Mouse (Mus musculus) stomach, postnatal 0 days (tissue): Measurements from ENCODE around the gene Cenpj. TPM values are rescaled to one million over a fixed set of nuclear protein-coding genes. Genes with fewer than 3 reads are reported as not detected.

Experiments
- ATAC-seq: fragments of 200-750 bp; cut with Nextera tagmentation; 2 replicates; pipeline ENCODE4 v1.8.0; 2017; ENCODE audit not compliant: low FRiP score, low TSS enrichment
- DNase-seq: peaks from one replicate; pipeline ENCODE4 v3.0.0-alpha.2; 2016; ENCODE audit warnings: low spot score
- H3K27ac ChIP-seq: fragments of 300-500 bp; sonication (generic); replicated peaks from 2 replicates; pipeline ENCODE4 v1.5.1; 2014; ENCODE audit warnings: mild to moderate bottlenecking, control low read depth
- H3K27me3 ChIP-seq: fragments of 300-500 bp; sonication (generic); 2 replicates; pipeline ENCODE4 v1.6.1; 2014; ENCODE audit warnings: low read length; ENCODE audit not compliant: control insufficient read depth, insufficient read depth
- H3K36me3 ChIP-seq: fragments of 300-500 bp; sonication (generic); 2 replicates; pipeline ENCODE4 v1.6.1; 2014; ENCODE audit warnings: low read length, mixed read lengths; ENCODE audit not compliant: control insufficient read depth, insufficient read depth
- H3K4me1 ChIP-seq: fragments of 300-500 bp; sonication (generic); replicated peaks from 2 replicates; pipeline ENCODE4 v1.6.1; 2014; ENCODE audit warnings: antibody characterized with exemption; ENCODE audit not compliant: control insufficient read depth, insufficient read depth
- H3K4me2 ChIP-seq: fragments of 300-500 bp; sonication (generic); replicated peaks from 2 replicates; pipeline ENCODE4 v1.6.1; 2014; ENCODE audit warnings: low read depth, mild to moderate bottlenecking, control low read depth, moderate library complexity
- H3K4me3 ChIP-seq: fragments of 300-500 bp; sonication (generic); 2 replicates; pipeline ENCODE4 v1.5.1; 2014; ENCODE audit warnings: low read depth, low read length, control low read depth
- H3K9ac ChIP-seq: fragments of 300-500 bp; sonication (generic); 2 replicates; pipeline ENCODE4 v1.6.1; 2014; ENCODE audit warnings: mild to moderate bottlenecking, low read length, control low read depth, mixed read lengths
- H3K9me3 ChIP-seq: fragments of 300-500 bp; sonication (generic); 2 replicates; pipeline ENCODE4 v1.6.1; 2016; ENCODE audit warnings: low read length; ENCODE audit not compliant: control insufficient read depth
- CTCF ChIP-seq: IDR thresholded peaks from 2 replicates; pipeline ENCODE4 v1.5.1; 2016; ENCODE audit warnings: antibody characterized with exemption, low read depth, mild to moderate bottlenecking, moderate library complexity
- EP300 ChIP-seq: optimal IDR thresholded peaks from 2 replicates; pipeline ENCODE3; 2016; ENCODE audit warnings: antibody characterized with exemption
- WGBS: fragments of 180-500 bp; shearing (Covaris S2); extraction: QIAGEN DNeasy Blood & Tissue Kit; methylation state at CpG from one replicate; pipeline ENCODE4 v1.1.7; 2014; 5-methylcytosine and 5-hydroxymethylcytosine counted together
- polyA plus RNA-seq: library from polyadenylated mRNA; unstranded; fragments of >200 nt; fragmentation: Nextera tagmentation; extraction: Ambion mirVana; gene quantifications from 2 replicates; pipeline ENCODE4 v1.2.1, GENCODE M21; 2015

The Cenpj gene
- polyA plus RNA-seq, 1 experiment from 2014 or later = 1.9 TPM

DNA sequence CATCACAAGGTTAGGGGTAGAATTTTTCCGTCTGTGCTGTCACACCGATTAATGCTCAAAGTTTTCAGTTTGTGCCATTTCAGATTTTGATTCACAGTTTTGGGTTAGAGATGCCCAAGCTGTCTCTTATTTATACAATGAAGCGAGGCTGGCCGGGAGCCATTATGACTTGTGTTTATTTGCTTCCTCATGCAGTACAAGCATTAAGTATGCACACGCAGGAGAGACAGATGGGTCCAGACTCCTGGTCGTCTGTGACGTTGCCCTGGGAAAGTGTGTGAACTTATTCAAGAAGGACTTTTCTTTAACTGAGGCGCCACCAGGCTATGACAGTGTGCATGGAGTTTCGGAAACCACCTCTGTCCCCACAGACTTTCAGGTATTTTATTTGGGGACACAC, 26.8 kb upstream of the Cenpj start:
- ATAC-seq (no peak), DNase-seq (no peak)
- no peaks in the 10 kb centered on the region for H3K9me3 ChIP-seq
- no peaks in the 10 kb centered on the region for H3K4me1 ChIP-seq
- H3K36me3 ChIP-seq = peaks cover 10% of the 10 kb centered on the region; the same call in 1 of the 2 replicates
- no peak overlapping the region for H3K4me2 ChIP-seq
- H3K27ac ChIP-seq = no peak overlapping the region
- WGBS = 66% methylated on average over 9 of the region's 9 CpGs
- no peak for TF ChIP-seq EP300
- no peak for TF ChIP-seq CTCF
- H3K27me3 ChIP-seq = no peaks in the 10 kb centered on the region
- H3K9ac ChIP-seq = no peak overlapping the region
- no peak overlapping the region for H3K4me3 ChIP-seq

DNA sequence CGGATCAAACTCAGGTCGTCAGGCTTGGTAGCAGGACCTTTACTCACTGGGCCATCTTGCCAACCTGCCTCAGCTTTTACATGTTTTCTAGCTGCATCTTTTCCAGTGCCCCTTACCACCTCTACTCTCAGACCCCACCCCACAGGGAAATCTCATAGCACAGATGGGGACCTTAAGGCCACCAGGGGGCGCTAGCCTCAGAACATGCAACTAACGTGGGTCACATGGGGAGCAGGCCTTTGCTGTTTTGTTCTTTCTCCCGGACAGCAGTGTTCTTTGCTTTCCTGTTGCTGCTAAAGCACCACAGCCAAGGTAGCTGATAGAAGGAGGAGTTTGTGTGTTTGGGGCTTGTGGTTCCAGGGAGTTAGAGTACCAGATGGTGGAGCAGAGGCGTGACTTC, 23.5 kb upstream of the Cenpj start:
- 51% methylated on average over 6 of the region's 6 CpGs for WGBS
- peak; percentile 58 for DNase-seq
- Histone ChIP-seq H3K27ac (no peak overlapping the region), H3K9me3 (no peaks in the 10 kb centered on the region), H3K9ac (no peak overlapping the region), H3K27me3 (no peaks in the 10 kb centered on the region), H3K36me3 (peaks cover 22% of the 10 kb centered on the region), H3K4me1 (no peaks in the 10 kb centered on the region), H3K4me2 (no peak overlapping the region), H3K4me3 (no peak overlapping the region)
- no peak for ATAC-seq
- TF ChIP-seq CTCF = peak; percentile 80
- no peak for TF ChIP-seq EP300

DNA sequence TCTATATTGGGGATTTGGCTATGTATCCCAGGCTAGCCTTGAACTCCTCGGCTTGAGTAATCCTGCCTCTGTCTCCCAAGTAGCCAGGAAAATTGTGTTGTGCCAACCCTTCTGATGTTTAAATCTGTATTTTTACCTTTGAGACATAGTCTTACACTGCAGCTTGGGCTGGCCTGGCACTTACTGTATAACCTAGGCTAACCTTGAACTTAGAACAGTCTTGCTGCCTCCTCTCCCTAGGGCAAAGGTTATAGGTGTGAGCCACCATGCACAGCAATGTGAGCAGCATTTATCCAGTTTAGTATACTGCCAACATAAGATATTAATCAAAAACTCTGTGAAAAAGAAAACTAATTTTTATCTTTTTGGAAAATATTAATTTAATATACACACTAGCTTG, 19.6 kb upstream of the Cenpj start:
- WGBS = 96% methylated on average over 1 of the region's 1 CpGs
- Histone ChIP-seq H3K9me3 (no peaks in the 10 kb centered on the region), H3K27me3 (no peaks in the 10 kb centered on the region), H3K4me2 (no peak overlapping the region), H3K36me3 (peaks cover 28% of the 10 kb centered on the region), H3K9ac (no peak overlapping the region), H3K4me1 (no peaks in the 10 kb centered on the region), H3K4me3 (no peak overlapping the region), H3K27ac (no peak overlapping the region)
- ATAC-seq (no peak), DNase-seq (no peak)
- no peak for TF ChIP-seq EP300
- no peak for TF ChIP-seq CTCF

DNA sequence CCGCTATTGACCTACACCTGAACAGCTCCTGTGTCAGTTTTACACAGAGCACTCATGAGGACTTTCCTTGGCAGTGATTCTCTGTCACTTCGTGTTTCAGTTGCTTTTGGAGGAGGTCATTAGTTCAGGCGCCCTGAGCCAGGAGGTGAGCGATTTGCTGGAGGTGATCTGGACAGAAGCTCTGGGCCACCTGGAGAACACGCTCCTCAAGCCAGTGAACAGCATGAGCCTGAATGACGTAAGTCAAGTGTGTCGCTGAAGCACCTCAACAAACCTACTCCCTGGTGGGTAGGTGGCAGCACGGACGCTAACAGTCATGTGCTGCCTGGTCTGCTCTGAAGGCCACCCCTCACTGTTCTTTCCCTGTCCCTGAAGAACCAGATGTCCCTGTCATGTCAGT, 17.0 kb upstream of the Cenpj start:
- H3K9me3 ChIP-seq = no peaks in the 10 kb centered on the region
- DNase-seq = no peak
- H3K4me2 ChIP-seq = no peak overlapping the region
- no peak overlapping the region for H3K9ac ChIP-seq
- 96% methylated on average over 9 of the region's 9 CpGs for WGBS
- H3K36me3 ChIP-seq = peaks cover 21% of the 10 kb centered on the region
- no peak overlapping the region for H3K4me3 ChIP-seq
- no peak for ATAC-seq
- no peak overlapping the region for H3K27ac ChIP-seq
- no peaks in the 10 kb centered on the region for H3K27me3 ChIP-seq
- no peaks in the 10 kb centered on the region for H3K4me1 ChIP-seq
- no peak for TF ChIP-seq EP300
- no peak for TF ChIP-seq CTCF

DNA sequence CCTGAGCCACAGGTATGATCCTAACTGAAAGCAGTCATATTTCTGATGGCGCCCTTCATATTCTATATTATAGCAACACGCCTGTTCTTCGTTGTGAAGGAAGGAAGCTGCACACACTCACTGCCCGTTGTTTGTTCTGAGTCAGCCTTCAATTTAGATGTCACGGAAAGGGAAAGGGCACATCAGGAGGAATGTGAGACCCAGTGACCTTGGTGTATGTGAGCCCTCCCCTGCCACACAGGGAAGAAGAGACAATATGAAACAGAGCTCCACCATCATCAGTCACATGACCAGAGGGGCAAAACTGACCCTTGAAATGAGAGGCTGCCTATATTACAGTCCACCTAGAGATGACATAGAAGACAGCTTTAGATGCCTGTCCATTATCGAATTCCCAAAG, 7.1 kb upstream of the Cenpj start:
- DNase-seq = no peak
- Histone ChIP-seq H3K4me3 (no peak overlapping the region), H3K4me1 (no peaks in the 10 kb centered on the region), H3K27me3 (no peaks in the 10 kb centered on the region), H3K9me3 (no peaks in the 10 kb centered on the region), H3K4me2 (no peak overlapping the region), H3K27ac (no peak overlapping the region), H3K36me3 (peaks cover 4% of the 10 kb centered on the region; the same call in 1 of the 2 replicates), H3K9ac (no peak overlapping the region)
- TF ChIP-seq CTCF (no peak), EP300 (no peak)
- ATAC-seq = no peak
- 69% methylated on average over 6 of the region's 6 CpGs for WGBS

DNA sequence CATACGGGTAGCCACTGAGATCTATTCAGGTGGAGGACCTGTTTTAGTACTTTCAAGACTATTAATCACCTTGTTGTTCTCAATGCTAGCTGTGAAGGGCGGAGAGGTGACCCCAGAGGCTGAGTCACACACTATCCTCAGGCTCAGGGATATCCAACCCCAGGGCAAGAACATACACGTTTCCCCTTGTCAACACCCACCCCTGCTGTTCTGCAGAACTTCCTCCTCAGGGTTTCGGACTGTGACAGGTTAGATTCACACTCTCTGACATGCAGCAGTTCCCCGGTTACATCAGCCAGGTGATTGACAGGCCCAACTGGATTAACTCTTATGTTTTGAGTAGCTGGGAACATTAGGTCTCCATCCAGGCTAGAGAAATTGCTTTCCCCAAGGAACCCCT, 5.9 kb upstream of the Cenpj start:
- no peaks in the 10 kb centered on the region for H3K4me1 ChIP-seq
- H3K4me3 ChIP-seq = no peak overlapping the region
- WGBS = 36% methylated on average over 5 of the region's 5 CpGs
- H3K9me3 ChIP-seq = no peaks in the 10 kb centered on the region
- H3K36me3 ChIP-seq = peaks cover 4% of the 10 kb centered on the region; the same call in 1 of the 2 replicates
- no peak overlapping the region for H3K9ac ChIP-seq
- ATAC-seq (peak; percentile 83), DNase-seq (peak; percentile 25)
- H3K4me2 ChIP-seq = no peak overlapping the region
- no peak for TF ChIP-seq EP300
- TF ChIP-seq CTCF = no peak
- no peaks in the 10 kb centered on the region for H3K27me3 ChIP-seq
- H3K27ac ChIP-seq = peak overlapping the region; percentile 58; the same call in 1 of the 2 replicates
